Mouse (Mus musculus): ENCODE data around the gene Actr8. TPM values are rescaled to one million over a fixed set of nuclear protein-coding genes. Genes with fewer than 3 reads are reported as not detected.

The Actr8 gene
- polyA plus RNA-seq, 1 experiment from 2014 or later: 59.4 TPM

DNA sequence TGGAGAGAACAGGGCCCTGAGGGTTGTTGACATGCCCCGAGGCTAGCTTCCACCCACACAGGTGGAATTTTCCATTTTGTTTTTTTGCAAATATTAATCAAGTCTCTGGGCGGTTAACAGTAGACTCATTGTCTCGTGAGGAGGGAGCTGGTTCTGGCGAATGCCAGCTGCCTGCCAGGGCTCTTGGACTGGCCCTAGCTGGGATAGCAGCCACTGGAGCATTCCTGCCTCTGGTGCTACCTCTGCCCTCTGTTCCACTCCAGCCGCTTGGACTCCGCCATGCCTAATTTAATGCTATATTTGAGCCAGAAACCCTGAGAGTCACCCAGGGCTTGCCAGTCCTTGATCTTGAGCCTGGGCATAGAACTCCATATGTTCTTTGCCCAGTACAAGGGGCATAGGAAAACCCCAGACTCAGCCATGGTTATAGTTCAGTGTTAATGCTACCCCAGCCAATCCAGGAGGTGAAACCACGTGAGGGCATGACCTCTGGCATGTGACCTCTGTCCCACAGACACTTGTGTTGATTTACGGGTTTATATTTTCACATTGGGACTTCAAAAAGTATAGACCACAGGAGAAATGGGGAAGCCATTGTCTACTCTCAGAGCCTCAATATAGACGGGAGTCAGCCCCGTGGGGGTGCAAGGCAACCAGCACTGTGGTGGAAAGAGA, 33.9 kb downstream of the Actr8 start:
- no peak for ATAC-seq (ENCODE audit: insufficient read depth)
- Histone ChIP-seq H3K4me3 (ENCODE audit: low read depth, low read length) (no peak overlapping the region), H3K9me3 (ENCODE audit: low read depth, low read length) (no peaks in the 10 kb centered on the region), H3K4me1 (ENCODE audit: insufficient read depth) (no peaks in the 10 kb centered on the region), H3K27me3 (ENCODE audit: insufficient read depth, low read length) (peaks cover 23% of the 10 kb centered on the region), H3K36me3 (ENCODE audit: insufficient read depth) (no peaks in the 10 kb centered on the region), H3K9ac (no peak overlapping the region), H3K4me2 (no peak overlapping the region), H3K27ac (ENCODE audit: low read depth) (no peak overlapping the region)
- peak; percentile 5 for DNase-seq
- 68% methylated on average over 10 of the region's 10 CpGs for WGBS
- no peak for TF ChIP-seq CTCF (IDR thresholded peaks at IDR 0.05; ENCODE audit: low read depth)

DNA sequence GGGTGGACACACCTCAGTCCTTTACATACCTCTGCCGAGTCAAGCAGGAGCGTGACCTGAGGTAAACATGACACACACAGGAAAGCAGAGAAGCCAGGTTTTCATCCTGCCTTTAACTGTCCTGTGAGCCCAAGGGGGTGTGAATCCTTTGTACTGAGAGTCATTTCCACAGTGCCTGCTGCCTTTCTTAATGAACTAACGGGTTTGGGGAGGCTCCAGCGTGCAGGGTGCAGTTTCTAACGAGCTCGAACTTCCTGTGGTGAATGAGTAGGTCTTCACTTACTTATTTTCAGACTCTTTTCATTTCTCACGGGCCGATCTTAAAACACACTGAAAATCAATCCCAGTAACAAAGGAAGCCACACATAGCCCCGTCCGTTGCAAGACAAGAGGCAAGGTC, 36.4 kb downstream of the Actr8 start:
- no peaks in the 10 kb centered on the region for H3K9me3 ChIP-seq (ENCODE audit: low read depth, low read length)
- no peak overlapping the region for H3K4me3 ChIP-seq (ENCODE audit: low read depth, low read length)
- DNase-seq: no peak
- no peak overlapping the region for H3K9ac ChIP-seq
- H3K4me1 ChIP-seq (ENCODE audit: insufficient read depth): no peaks in the 10 kb centered on the region
- H3K27me3 ChIP-seq (ENCODE audit: insufficient read depth, low read length): peaks cover 7% of the 10 kb centered on the region; the same call in 1 of the 2 replicates
- no peak overlapping the region for H3K27ac ChIP-seq (ENCODE audit: low read depth)
- TF ChIP-seq CTCF (IDR thresholded peaks at IDR 0.05; ENCODE audit: low read depth): no peak
- 61% methylated on average over 10 of the region's 10 CpGs for WGBS
- no peak overlapping the region for H3K4me2 ChIP-seq
- no peaks in the 10 kb centered on the region for H3K36me3 ChIP-seq (ENCODE audit: insufficient read depth)
- ATAC-seq (ENCODE audit: insufficient read depth): no peak

- WGBS: 47% methylated on average over 1 of the region's 1 CpGs
- Histone ChIP-seq H3K4me1 (ENCODE audit: insufficient read depth) (no peaks in the 10 kb centered on the region), H3K9ac (no peak overlapping the region), H3K27me3 (ENCODE audit: insufficient read depth, low read length) (0 out of 2 replicates have a peak, but pooled peaks cover 2% of the 10 kb centered on the region), H3K36me3 (ENCODE audit: insufficient read depth) (no peaks in the 10 kb centered on the region), H3K27ac (ENCODE audit: low read depth) (no peak overlapping the region), H3K9me3 (ENCODE audit: low read depth, low read length) (no peaks in the 10 kb centered on the region), H3K4me2 (no peak overlapping the region), H3K4me3 (ENCODE audit: low read depth, low read length) (no peak overlapping the region)
- DNase-seq (no peak), ATAC-seq (ENCODE audit: insufficient read depth) (no peak)
- no peak for TF ChIP-seq CTCF (IDR thresholded peaks at IDR 0.05; ENCODE audit: low read depth)
Measured at GRCm38 (mm10) chr14:30015008-30015407, 36.9 kb downstream of the Actr8 start.

- 88% methylated on average over 5 of the region's 5 CpGs for WGBS
- ATAC-seq (ENCODE audit: insufficient read depth): no peak
- TF ChIP-seq CTCF (IDR thresholded peaks at IDR 0.05; ENCODE audit: low read depth): no peak
- H3K4me3 ChIP-seq (ENCODE audit: low read depth, low read length): no peak overlapping the region
- no peaks in the 10 kb centered on the region for H3K9me3 ChIP-seq (ENCODE audit: low read depth, low read length)
- H3K36me3 ChIP-seq (ENCODE audit: insufficient read depth): no peaks in the 10 kb centered on the region
- H3K27me3 ChIP-seq (ENCODE audit: insufficient read depth, low read length): no peaks in the 10 kb centered on the region
- H3K4me1 ChIP-seq (ENCODE audit: insufficient read depth): no peaks in the 10 kb centered on the region
- DNase-seq: no peak
- H3K4me2 ChIP-seq: no peak overlapping the region
- no peak overlapping the region for H3K27ac ChIP-seq (ENCODE audit: low read depth)
- H3K9ac ChIP-seq: no peak overlapping the region
Measured at GRCm38 (mm10) chr14:30016666-30017065, 38.5 kb downstream of the Actr8 start.

DNA sequence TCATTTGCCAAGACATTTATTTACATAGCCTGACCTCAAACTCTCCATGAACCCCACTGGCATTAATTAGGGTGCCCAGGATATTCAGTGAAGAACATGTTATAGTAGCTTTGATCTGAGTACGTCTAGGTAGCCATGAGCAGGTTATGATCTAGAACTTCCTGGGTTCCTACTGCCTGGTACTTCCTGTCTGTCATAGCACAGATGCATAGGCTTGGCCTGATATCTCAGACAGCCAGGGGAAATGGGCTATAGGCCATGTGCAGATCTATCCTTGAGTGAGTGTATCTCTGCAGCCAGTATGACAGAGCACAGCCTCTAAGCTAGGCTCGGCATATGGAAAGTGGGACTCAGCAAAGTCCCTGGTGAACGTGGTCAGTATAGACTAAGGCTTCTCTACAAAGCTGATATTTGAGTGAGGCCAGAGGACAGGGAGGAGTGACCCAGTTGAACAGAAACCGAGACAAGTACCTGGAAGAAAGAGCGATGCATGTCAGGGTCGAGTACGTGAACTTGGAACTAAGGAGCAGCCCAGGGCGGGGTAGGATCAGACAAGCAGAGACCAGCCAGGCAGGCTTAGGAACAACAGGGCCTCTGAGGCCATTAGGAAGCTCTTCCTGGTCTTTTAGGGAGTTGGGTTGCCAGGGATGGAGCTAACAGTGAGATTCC, 39.8 kb downstream of the Actr8 start:
- DNase-seq: no peak
- no peak for TF ChIP-seq CTCF (IDR thresholded peaks at IDR 0.05; ENCODE audit: low read depth)
- Histone ChIP-seq H3K4me1 (ENCODE audit: insufficient read depth) (no peaks in the 10 kb centered on the region), H3K36me3 (ENCODE audit: insufficient read depth) (no peaks in the 10 kb centered on the region), H3K9me3 (ENCODE audit: low read depth, low read length) (no peaks in the 10 kb centered on the region), H3K4me3 (ENCODE audit: low read depth, low read length) (no peak overlapping the region), H3K27ac (ENCODE audit: low read depth) (no peak overlapping the region), H3K4me2 (no peak overlapping the region), H3K9ac (no peak overlapping the region), H3K27me3 (ENCODE audit: insufficient read depth, low read length) (no peaks in the 10 kb centered on the region)
- 78% methylated on average over 8 of the region's 8 CpGs for WGBS
- ATAC-seq (ENCODE audit: insufficient read depth): no peak

DNA sequence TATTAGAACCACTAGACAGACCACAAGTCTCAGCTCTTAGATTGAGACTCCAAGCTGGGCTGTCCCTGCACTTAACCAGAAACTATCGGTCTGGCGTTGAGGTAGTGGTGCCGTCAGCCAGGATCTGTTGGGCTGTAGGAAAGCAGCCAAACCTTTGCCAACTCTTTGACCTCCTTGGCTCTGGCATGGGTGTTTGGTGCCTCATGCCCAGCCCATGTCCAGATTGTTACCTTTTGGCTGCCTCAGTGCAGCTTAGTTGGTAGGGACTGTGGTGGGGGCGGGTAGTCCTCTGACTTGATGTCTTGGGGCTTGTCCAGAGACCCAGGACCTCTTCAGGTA, 40.3 kb downstream of the Actr8 start:
- no peak for TF ChIP-seq CTCF (IDR thresholded peaks at IDR 0.05; ENCODE audit: low read depth)
- DNase-seq (no peak), ATAC-seq (ENCODE audit: insufficient read depth) (no peak)
- no peaks in the 10 kb centered on the region for H3K4me1 ChIP-seq (ENCODE audit: insufficient read depth)
- no peak overlapping the region for H3K27ac ChIP-seq (ENCODE audit: low read depth)
- 92% methylated on average over 4 of the region's 4 CpGs for WGBS
- H3K9me3 ChIP-seq (ENCODE audit: low read depth, low read length): no peaks in the 10 kb centered on the region
- H3K4me2 ChIP-seq: no peak overlapping the region
- no peaks in the 10 kb centered on the region for H3K36me3 ChIP-seq (ENCODE audit: insufficient read depth)
- H3K27me3 ChIP-seq (ENCODE audit: insufficient read depth, low read length): no peaks in the 10 kb centered on the region
- H3K9ac ChIP-seq: no peak overlapping the region
- no peak overlapping the region for H3K4me3 ChIP-seq (ENCODE audit: low read depth, low read length)

- H3K4me2 ChIP-seq: no peak overlapping the region
- H3K9me3 ChIP-seq (ENCODE audit: low read depth, low read length): no peaks in the 10 kb centered on the region
- 87% methylated on average over 6 of the region's 6 CpGs for WGBS
- H3K4me1 ChIP-seq (ENCODE audit: insufficient read depth): no peaks in the 10 kb centered on the region
- no peaks in the 10 kb centered on the region for H3K36me3 ChIP-seq (ENCODE audit: insufficient read depth)
- ATAC-seq (ENCODE audit: insufficient read depth) (no peak), DNase-seq (no peak)
- H3K27ac ChIP-seq (ENCODE audit: low read depth): no peak overlapping the region
- no peaks in the 10 kb centered on the region for H3K27me3 ChIP-seq (ENCODE audit: insufficient read depth, low read length)
- no peak overlapping the region for H3K4me3 ChIP-seq (ENCODE audit: low read depth, low read length)
- TF ChIP-seq CTCF (IDR thresholded peaks at IDR 0.05; ENCODE audit: low read depth): no peak
- no peak overlapping the region for H3K9ac ChIP-seq
Measured at GRCm38 (mm10) chr14:30018846-30019245, 40.7 kb downstream of the Actr8 start.
